Mouse (Mus musculus) small intestine, adult 2 months (tissue): ENCODE data around the gene Mindy4. TPM values are rescaled to one million over a fixed set of nuclear protein-coding genes. Genes with fewer than 3 reads are reported as not detected.

Source experiments
- H3K27ac ChIP-seq: fragments of 200-500 bp; 2 replicates; pipeline ENCODE4 v1.5.1; 2012; ENCODE audit warnings: low read depth, low read length, control low read depth, inconsistent platforms; ENCODE audit not compliant: insufficient read depth
- H3K27me3 ChIP-seq: fragments of 200-500 bp; 2 replicates; pipeline ENCODE4 v1.6.1; 2012; ENCODE audit warnings: mild to moderate bottlenecking, moderate library complexity, low read length, inconsistent platforms; ENCODE audit not compliant: control insufficient read depth, insufficient read depth
- H3K36me3 ChIP-seq: fragments of 200-500 bp; 2 replicates; pipeline ENCODE4 v1.6.1; 2012; ENCODE audit warnings: mild to moderate bottlenecking, low read length, control low read depth, inconsistent platforms; ENCODE audit not compliant: control insufficient read depth, insufficient read depth
- H3K4me1 ChIP-seq: fragments of 200-500 bp; 2 replicates; pipeline ENCODE4 v1.6.1; 2012; ENCODE audit warnings: low read length, inconsistent platforms, mixed read lengths; ENCODE audit not compliant: control insufficient read depth, insufficient read depth, insufficient read length
- H3K4me3 ChIP-seq: fragments of 200-500 bp; 2 replicates; pipeline ENCODE4 v1.5.1; 2012; ENCODE audit warnings: low read depth, mild to moderate bottlenecking, control low read depth, inconsistent platforms, low read length, moderate library complexity
- CTCF ChIP-seq: fragments of 200-500 bp; IDR thresholded peaks from 2 replicates; pipeline ENCODE4 v1.5.1; 2012; ENCODE audit warnings: low read depth, mild to moderate bottlenecking, control low read depth, inconsistent platforms, low read length, moderate library complexity, mixed read lengths; ENCODE audit not compliant: insufficient replicate concordance, insufficient read length; ENCODE audit errors: extremely low read depth
- POLR2A ChIP-seq: fragments of 200-500 bp; IDR thresholded peaks from 2 replicates; pipeline ENCODE4 v1.6.1; 2012; ENCODE audit warnings: low read depth, mild to moderate bottlenecking, control low read depth, inconsistent platforms, low read length, moderate library complexity
- WGBS: fragments of 180-500 bp; shearing (Covaris S2); methylation state at CpG from one replicate; pipeline ENCODE4 v1.1.7; 2018; 5-methylcytosine and 5-hydroxymethylcytosine counted together
- polyA plus RNA-seq: library from polyadenylated mRNA; depleted of rRNA; stranded (reverse); fragments of >200 nt; gene quantifications from 2 replicates; pipeline ENCODE4 v1.2.3, GENCODE M21; 2012

The Mindy4 gene
- polyA plus RNA-seq, 1 experiment, result 0.98 TPM

DNA sequence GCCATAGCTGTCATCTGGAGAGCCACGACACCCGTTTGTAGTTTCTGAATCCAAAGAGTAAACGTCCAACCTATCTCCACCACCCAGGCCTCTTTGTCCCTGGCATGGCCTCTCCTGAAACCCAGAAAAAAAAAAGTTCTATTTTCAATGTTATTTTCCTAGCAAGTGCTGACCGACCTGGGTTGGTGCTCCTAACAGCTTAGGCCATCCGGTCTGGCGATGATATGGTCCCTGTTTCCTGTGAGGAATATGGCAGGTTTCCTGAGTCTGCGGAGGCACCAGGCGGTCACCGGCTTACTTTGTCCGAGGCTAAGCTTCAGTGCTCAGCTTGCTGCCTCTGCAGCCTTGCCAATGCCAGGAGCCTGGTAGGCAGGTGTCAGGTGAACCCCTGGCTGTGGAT lies 71.8 kb downstream of the Mindy4 start:
- WGBS, result 89% methylated on average over 10 of the region's 10 CpGs
- no peaks in the 10 kb centered on the region for H3K27me3 ChIP-seq
- H3K36me3 ChIP-seq, result no peaks in the 10 kb centered on the region
- TF ChIP-seq CTCF (no peak), POLR2A (no peak)
- H3K4me1 ChIP-seq, result peaks cover 15% of the 10 kb centered on the region
- no peak overlapping the region for H3K27ac ChIP-seq
- no peak overlapping the region for H3K4me3 ChIP-seq

DNA sequence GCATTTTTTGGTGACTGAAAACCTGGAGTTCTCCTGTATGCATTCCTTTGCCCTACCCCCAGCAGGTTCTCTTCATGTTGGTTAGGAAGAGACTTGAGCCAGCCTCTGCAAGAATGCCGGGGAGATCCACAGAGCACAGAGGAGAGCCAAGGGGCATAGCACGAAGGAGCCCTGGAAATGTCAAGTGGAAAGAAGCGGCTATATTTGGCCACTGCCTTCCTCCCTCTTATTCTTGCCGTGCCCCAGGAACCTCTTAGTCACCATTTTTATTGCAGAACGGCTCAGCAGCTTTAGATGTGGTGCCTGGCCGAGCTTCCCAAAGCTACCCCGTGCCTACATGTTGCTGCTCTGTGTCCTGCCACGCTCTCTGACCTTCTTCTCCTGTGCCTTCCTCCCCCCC lies 72.6 kb downstream of the Mindy4 start:
- WGBS, result 78% methylated on average over 8 of the region's 8 CpGs
- Histone ChIP-seq H3K27ac (no peak overlapping the region), H3K4me1 (peaks cover 15% of the 10 kb centered on the region), H3K36me3 (no peaks in the 10 kb centered on the region), H3K27me3 (no peaks in the 10 kb centered on the region), H3K4me3 (no peak overlapping the region)
- TF ChIP-seq POLR2A (no peak), CTCF (no peak)

DNA sequence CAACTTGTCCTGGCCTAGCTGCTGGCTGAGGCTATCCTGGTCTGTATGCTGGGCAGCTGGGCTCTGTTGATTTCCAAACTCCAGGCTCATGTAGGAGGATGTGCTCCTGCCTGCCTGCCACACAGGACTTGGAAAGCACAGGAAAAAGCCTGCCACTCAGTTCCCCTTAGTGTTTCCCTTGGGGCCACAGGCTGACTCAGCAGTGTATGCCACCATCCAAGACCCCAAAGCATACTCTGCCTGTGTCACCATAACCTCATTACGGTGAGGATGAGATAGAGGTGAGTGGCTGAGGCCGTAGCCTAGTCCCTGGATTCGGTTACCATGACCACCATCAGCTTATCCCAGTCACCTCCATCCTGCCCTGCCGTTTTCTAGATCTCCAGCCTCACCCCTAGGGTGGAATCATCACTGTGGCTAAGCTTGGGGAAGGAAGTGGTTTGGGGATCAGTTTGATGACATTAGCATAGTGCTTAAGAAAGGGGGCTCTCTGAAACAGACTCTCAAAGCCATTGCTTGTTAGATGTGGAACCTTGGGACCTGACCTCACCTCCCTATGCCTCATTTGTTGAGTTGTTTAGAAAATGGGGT lies 73.6 kb downstream of the Mindy4 start:
- TF ChIP-seq POLR2A (no peak), CTCF (no peak)
- WGBS, result 77% methylated on average over 4 of the region's 4 CpGs
- H3K36me3 ChIP-seq, result no peaks in the 10 kb centered on the region
- H3K4me3 ChIP-seq, result no peak overlapping the region
- H3K4me1 ChIP-seq, result peaks cover 15% of the 10 kb centered on the region
- H3K27ac ChIP-seq, result no peak overlapping the region
- H3K27me3 ChIP-seq, result no peaks in the 10 kb centered on the region

DNA sequence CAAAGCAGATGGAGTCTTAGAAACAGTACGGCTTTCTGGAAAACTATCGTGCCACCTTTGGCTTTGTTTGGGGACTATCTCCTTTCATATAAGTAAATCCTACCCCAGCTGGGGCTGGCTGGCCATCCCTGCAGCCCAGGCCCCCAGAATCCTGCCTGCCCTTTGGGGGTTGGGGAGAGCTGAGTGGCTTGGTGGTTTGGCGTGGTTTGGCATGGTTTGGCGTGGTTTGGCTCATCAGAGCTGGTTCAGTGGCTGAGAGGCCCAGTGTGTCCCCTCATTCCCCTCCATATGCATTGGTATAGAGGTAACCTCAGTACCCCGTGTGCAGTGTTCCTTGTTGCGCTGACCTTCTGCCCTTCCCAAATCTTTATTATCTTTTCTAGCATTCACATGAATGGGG lies 74.9 kb downstream of the Mindy4 start:
- Histone ChIP-seq H3K27me3 (no peaks in the 10 kb centered on the region), H3K4me3 (no peak overlapping the region), H3K4me1 (peaks cover 18% of the 10 kb centered on the region), H3K27ac (no peak overlapping the region), H3K36me3 (no peaks in the 10 kb centered on the region)
- WGBS, result 46% methylated on average over 6 of the region's 6 CpGs
- TF ChIP-seq CTCF (no peak), POLR2A (no peak)

DNA sequence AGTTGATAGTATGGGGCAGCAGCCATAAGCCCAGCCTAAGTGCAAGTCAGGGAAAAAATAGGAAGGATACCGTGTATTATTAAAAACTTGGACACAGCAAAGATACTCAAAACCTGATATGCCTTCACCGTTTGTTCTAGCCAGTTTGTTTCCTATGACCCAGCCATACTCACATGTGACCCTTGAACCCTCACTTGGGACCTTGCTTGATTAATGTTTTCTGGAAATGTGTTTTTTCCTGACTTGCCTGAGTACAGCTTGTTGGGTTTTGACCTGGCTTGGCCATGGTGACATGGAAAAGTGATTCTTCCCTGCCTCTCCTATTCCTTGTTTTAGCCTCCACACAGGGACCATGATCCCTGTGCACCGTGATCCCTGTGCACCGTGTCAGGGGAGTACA lies 75.3 kb downstream of the Mindy4 start:
- peaks cover 18% of the 10 kb centered on the region for H3K4me1 ChIP-seq
- H3K27ac ChIP-seq, result no peak overlapping the region
- WGBS, result 55% methylated on average over 4 of the region's 4 CpGs
- no peak overlapping the region for H3K4me3 ChIP-seq
- H3K27me3 ChIP-seq, result no peaks in the 10 kb centered on the region
- H3K36me3 ChIP-seq, result no peaks in the 10 kb centered on the region
- TF ChIP-seq CTCF (no peak), POLR2A (no peak)

DNA sequence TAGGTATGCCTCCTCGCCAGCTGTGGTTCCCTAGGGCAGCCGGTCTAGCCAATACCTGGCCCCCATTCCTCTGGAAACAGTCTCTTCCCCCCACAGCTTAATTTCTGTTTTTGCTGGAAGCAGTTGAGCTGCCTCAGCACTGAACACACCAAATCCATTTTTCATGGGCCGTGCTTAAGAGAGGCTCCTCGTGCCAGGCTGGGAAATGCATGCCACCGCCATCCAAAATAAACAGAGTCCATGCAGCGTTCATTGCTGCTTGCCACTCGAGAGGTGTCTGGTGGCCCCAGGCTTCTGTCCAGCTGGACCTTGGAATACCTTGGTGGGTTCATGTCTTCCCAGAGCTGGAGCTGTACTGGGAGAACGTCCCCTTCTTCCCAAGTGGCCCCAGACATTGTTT lies 77.8 kb downstream of the Mindy4 start:
- TF ChIP-seq POLR2A (no peak), CTCF (no peak)
- Histone ChIP-seq H3K27me3 (no peaks in the 10 kb centered on the region), H3K27ac (no peak overlapping the region), H3K36me3 (no peaks in the 10 kb centered on the region), H3K4me1 (peaks cover 18% of the 10 kb centered on the region), H3K4me3 (no peak overlapping the region)
- 89% methylated on average over 8 of the region's 8 CpGs for WGBS

DNA sequence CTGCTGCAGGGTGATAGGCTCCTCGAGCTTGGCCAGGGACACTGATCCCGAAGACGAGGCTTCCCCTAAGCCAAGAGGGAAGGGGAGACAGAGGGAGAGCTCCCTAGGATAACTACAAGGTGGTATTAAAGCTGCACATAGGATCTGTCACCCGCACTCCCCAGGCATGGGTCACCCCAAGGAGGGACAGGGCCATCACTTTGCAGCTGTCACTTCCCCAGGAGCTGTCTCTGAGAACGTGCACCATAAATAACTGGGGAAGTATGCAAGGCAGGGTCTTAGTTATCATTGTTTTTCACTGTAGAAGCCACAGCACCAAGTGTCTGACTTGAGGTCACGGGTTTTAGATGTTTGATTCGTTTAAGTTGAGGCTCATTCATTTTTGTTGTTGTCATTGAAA lies 78.5 kb downstream of the Mindy4 start:
- peaks cover 18% of the 10 kb centered on the region for H3K4me1 ChIP-seq
- WGBS, result 80% methylated on average over 7 of the region's 7 CpGs
- TF ChIP-seq POLR2A, result no peak
- no peak for TF ChIP-seq CTCF
- no peaks in the 10 kb centered on the region for H3K36me3 ChIP-seq
- H3K27ac ChIP-seq, result no peak overlapping the region
- no peak overlapping the region for H3K4me3 ChIP-seq
- no peaks in the 10 kb centered on the region for H3K27me3 ChIP-seq

DNA sequence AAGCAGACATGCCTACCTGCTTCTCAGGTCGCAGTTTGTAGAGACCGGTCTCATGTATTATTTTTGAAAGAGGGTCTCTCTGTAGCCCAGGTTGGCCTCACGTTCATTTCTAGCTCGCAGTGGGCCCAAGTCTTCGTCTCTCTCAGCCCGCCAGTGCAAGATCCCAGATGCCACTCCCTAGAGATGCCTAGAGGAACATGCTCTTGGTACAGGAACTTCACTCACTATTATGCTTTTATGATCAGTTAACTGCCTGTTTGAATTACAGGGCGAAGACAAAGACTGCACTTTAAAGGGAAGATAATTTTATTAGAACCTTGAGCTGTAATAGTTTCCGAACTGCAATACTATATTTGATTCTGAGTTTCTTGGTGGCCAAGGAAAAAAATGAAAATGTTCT lies 79.2 kb downstream of the Mindy4 start:
- H3K27ac ChIP-seq, result no peak overlapping the region
- WGBS, result 49% methylated on average over 8 of the region's 8 CpGs
- TF ChIP-seq POLR2A (no peak), CTCF (no peak)
- H3K4me1 ChIP-seq, result peaks cover 17% of the 10 kb centered on the region
- H3K4me3 ChIP-seq, result no peak overlapping the region
- no peaks in the 10 kb centered on the region for H3K36me3 ChIP-seq
- H3K27me3 ChIP-seq, result no peaks in the 10 kb centered on the region
